Mouse (Mus musculus): ENCODE data around the gene F11.

F11 gene

DNA sequence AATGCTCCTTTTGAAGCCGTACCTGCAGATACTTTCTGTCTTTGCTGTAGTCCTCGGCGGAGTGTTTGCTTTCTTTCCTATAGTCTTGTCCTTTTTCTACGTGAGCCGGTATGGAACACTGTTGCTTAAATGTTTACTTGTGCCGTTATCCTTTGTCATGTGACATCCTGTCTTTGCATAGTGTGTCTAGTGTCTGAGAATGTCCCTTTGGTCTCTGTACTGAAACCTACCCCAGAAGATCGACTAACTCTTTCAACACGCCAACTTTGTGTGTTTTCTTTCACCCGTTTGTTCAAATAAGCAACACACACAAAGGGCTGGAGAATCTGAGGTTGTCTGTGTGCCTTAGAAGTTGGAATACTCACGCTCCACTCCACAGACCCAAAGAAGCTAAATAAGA is at the start of gene F11:
Gene F11 (minus strand): TSS at position 112 of the 400 bp plus-strand sequence.
- in situ Hi-C loops (cut with MboI; ENCODE audit: unreplicated experiment in 2 of 2) = no loop called here

- in situ Hi-C loops (cut with MboI; ENCODE audit: unreplicated experiment in 2 of 2) = no loop called here
Observed at GRCm38 (mm10) chr8:45310967-45311366, 49.1 kb upstream of the F11 start.

DNA sequence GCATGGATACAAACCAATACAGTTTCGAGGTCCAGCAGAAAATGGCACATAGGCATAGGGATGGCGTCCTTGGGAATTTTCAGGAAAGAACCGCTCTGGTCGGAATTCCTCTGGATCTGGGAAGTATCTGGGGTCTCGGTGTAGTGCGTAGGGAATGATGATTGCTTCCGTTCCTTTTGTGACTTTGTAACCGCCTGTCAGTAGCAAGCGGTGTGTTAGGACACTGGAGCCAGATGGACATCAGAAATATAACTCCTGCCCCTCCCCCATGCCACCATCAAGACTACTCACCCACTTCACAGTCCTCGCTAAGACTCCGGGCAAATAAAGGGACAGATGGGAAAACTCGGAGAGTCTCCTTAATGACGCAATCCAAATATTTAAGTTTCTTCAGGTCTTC is 46.5 kb upstream of the F11 start, which contains the start of gene Gm45753:
Gene Gm45753 (minus strand): TSS at position 101 of the 400 bp plus-strand sequence.
- in situ Hi-C loops (cut with MboI; ENCODE audit: unreplicated experiment in 2 of 2) = no loop called here

- in situ Hi-C loops (cut with MboI; ENCODE audit: unreplicated experiment in 2 of 2) = no loop called here
Observed at GRCm38 (mm10) chr8:45305479-45305878, 43.6 kb upstream of the F11 start.

DNA sequence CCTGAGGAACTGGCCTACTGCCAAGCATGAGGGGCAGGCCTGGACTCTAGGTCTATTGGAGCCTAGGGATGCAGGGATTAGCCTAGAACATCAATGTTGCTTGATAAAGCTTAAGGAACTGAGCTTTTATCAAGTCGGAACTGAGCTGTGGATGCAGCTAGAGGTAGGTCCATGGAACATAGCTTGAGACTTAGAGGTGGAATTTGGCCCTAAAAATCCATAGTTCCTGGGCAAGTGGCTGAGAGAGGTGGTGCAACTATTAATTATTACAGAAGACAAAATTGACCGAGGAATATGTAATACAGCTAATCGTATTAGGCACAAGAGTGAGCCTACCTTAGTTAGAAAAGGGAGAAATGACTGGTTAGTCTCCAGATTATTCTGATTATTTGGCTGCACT is 42.5 kb upstream of the F11 start:
- in situ Hi-C loops (cut with MboI; ENCODE audit: unreplicated experiment in 2 of 2) = no loop called here

DNA sequence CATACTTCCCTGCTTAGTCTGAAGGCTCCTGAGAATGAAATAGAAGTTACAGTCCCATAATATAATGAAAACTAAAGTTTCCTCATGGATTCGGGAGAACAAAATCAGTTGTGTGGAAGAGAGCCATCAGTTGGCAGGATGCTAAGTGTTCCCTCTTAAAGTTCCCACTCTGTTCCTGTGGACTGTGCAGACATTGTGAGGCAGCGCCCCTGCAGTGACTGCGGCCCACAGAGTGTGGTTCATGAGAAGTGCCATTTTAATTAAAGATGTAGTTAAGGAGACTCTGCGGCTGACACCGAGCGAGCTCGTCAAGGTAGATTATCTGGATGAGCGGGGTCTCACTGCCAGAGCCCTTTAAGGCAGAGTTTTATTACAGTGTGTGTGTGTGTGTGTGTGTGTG is 40.6 kb upstream of the F11 start:
- in situ Hi-C loops (cut with MboI; ENCODE audit: unreplicated experiment in 2 of 2) = no loop called here

- in situ Hi-C loops (cut with MboI; ENCODE audit: unreplicated experiment in 2 of 2) = no loop called here
Observed at GRCm38 (mm10) chr8:45295276-45295675, 33.4 kb upstream of the F11 start.

GRCm38 (mm10) chr8:45294687-45295086 is 32.9 kb upstream of the F11 start, which contains the start of gene Klkb1:
TSS of gene Klkb1 (minus strand) at chr8:45294859.
- in situ Hi-C loops (cut with MboI; ENCODE audit: unreplicated experiment in 2 of 2) = no loop called here

- in situ Hi-C loops (cut with MboI; ENCODE audit: unreplicated experiment in 2 of 2) = no loop called here
Observed at GRCm38 (mm10) chr8:45291790-45292189, 30.0 kb upstream of the F11 start.

DNA sequence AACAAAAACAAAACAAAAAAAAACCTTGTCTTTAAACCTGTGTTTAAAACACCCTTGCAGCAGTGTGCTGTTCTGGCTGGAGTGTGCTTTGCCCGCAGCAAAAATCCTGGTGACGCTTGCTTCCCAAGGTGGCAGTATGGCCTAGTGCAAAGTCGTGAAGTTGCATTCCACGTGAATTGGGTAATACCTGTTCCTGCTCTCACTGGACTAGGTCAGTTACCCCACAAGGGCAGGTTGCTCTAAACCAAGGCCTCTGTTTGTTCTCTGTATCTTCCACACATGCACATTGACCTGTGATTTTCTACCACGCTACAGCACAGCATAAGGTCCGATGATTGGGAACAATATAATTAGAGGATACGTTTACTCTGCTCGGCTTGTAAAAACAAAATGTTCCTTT is 19.8 kb upstream of the F11 start:
- in situ Hi-C loops (cut with MboI; ENCODE audit: unreplicated experiment in 2 of 2) = no loop called here

DNA sequence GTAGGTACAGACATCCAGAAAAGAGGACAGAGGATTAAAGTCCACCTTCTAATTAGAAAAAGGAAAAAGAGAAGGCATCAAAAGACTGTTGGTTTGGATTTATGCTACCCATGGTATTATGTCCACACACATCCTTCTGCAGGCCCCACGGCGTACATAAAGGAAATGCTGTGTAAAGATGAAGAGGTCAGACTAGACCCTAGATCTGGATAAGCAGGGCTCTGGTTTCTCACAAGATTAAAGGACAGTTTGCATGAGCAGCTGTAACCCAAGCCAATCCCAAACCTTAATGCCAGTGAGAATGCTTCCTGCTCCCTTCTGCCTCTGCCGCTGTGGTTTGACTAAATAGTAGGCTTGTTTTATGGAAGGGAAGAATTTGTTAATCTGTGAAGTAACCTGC is 15.6 kb upstream of the F11 start:
- in situ Hi-C loops (cut with MboI; ENCODE audit: unreplicated experiment in 2 of 2) = no loop called here

- in situ Hi-C loops (cut with MboI; ENCODE audit: unreplicated experiment in 2 of 2) = no loop called here
Observed at GRCm38 (mm10) chr8:45274317-45274716, 12.5 kb upstream of the F11 start.

DNA sequence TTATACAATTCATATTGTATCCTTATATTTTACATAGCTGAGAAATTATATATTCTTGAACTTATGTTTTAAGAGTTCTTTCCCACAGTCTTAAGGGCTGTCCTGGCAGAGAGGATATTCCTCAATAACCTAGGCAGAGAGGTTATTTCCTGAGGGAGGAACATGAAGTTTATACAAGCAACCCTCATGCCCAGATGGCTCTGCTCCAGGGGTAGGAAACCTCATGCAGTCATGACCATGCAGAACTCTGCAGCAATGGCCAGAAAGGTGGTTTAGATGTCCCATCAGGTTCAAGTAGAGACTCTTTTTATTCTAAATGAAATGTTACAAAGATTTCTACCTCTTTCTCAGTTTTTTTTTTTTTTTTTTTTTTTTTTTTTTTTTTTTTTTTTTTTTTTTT is 7.2 kb upstream of the F11 start:
- in situ Hi-C loops (cut with MboI; ENCODE audit: unreplicated experiment in 2 of 2) = no loop called here

DNA sequence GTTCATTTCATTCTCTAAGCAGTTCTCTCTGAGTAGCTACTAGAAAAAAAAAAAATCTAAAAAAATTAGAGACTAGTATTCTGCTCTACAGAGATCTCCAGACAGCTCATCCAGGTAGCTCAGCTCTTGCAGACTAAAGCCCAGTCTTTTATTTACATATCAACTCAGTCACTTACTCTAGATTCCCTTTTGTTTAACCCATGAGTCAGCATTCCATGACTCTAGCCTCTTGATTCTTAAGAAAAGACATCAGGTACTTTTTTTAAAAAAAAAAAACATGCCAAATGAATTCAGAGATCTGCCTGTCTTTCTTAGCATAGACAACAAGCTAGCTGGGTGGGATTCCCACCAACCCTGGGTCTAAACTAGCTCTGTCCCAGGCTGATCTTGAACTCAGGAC is 6.7 kb upstream of the F11 start:
- in situ Hi-C loops (cut with MboI; ENCODE audit: unreplicated experiment in 2 of 2) = no loop called here

DNA sequence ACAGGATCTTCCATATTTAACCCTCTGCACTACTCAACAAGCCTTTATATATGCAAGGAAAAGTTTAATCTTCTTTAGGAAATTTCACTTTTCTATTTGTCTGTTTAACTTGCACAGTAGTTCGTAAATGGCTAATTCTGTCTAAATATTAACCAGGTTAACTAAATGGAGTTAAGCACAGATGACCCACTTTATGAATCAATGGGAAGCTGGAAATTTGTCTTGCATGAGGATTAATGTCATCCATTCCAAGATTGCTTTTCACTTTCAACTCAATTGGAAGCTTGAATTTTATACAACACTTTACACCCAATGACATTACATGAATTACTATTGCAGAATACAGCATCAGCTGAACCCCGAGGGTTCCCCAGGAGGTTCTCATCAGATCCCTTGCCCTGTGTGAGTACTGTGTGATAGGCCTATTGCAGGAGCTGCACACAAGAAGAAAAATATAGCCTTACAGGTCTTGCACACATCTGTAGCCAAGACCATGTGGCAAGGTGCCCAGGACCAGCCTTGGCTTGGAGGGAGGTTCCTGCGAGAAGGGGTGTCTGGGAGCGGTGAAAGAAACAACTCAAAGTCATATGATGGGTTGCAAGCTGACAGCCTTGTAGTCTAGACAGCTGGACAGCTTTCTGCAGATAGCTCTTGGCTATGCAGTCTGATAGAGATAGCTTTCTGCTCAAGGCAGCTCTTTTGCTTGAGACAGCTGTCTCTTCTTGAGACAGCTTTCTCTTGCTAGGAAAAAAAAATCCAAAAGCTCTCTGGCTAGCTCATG is 6.0 kb upstream of the F11 start:
- in situ Hi-C loops (cut with MboI; ENCODE audit: unreplicated experiment in 2 of 2) = no loop called here

GRCm38 (mm10) chr8:45266993-45267392 is 5.2 kb upstream of the F11 start:
- in situ Hi-C loops (cut with MboI; ENCODE audit: unreplicated experiment in 2 of 2) = no loop called here

DNA sequence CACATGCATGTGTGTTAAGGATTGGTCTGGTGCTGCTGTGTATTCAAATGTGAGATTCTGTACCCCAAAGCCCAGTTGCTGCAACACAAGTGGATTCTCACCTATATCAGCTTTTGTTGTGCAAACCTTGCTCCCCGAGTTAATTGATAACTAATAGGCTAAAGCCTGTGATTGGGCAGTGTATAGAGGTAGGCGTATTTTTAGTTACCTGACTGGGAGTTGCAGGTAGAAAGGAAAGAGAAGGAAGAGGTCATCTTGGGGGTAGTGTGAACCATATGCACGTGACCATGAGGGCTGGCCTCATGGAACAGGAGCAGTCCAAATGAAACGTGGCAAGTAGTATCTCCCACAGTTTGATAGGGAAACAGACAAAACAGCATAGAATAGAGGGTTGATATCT is 3.1 kb upstream of the F11 start:
- in situ Hi-C loops (cut with MboI; ENCODE audit: unreplicated experiment in 2 of 2) = no loop called here

DNA sequence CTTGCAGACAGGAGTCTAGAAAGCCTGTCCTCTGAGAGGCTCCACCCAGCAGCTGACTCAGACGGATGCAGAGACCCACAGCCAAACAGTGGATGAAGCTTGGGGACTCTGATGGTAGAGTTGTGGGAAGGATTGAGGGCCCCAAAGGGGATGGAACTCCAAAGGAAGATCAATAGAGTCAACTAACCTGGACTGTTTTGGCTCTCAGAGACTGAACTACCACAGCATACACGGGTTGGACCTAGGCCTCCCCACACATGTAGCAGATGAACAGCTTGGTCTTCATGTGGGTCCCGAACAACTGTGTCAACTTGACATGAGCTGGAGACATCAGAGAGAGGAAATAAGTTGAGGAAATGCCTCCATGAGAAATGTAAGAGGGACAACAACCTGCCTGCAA is 1.0 kb upstream of the F11 start:
- in situ Hi-C loops (cut with MboI; ENCODE audit: unreplicated experiment in 2 of 2) = no loop called here

- in situ Hi-C loops (cut with MboI; ENCODE audit: unreplicated experiment in 2 of 2) = no loop called here
Observed at GRCm38 (mm10) chr8:45258421-45258820, 3.4 kb downstream of the F11 start.

GRCm38 (mm10) chr8:45255040-45255439 is 6.8 kb downstream of the F11 start:
- in situ Hi-C loops (cut with MboI; ENCODE audit: unreplicated experiment in 2 of 2) = no loop called here

DNA sequence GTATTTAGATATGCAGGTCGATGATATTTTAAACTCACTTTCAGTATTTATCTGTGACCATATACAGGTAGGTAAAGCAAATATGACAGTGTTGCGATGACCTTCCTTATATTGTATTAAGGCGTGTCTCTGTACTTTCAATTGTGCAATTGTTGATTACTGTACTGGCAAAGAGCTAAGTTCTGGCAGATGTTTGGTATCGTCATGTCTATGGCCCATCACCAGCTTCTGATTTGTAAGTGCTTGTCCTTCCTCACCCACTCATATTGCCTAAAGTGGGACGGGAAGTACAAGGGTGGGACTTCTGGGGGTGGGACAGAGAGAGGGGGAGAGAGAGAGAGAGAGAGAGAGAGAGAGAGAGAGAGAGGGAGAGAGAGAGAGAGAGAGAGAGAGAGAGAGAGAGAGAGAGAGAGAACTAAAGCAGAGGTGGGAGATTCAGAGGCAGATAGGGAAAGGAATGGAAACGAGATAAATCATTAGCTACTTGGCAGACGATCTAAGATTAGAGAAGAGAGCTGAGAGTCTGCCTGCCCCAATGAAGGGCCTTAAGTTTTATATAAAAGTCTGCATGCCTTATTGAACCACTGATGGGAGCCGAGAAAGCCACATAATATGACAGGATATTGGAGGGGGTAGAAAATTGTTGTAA is 7.5 kb downstream of the F11 start:
- in situ Hi-C loops (cut with MboI; ENCODE audit: unreplicated experiment in 2 of 2) = no loop called here

GRCm38 (mm10) chr8:45253586-45253985 is 8.2 kb downstream of the F11 start:
- in situ Hi-C loops (cut with MboI; ENCODE audit: unreplicated experiment in 2 of 2) = no loop called here

All from v-Abl transformed pro-B cells (cell line).